Mouse (Mus musculus) thymus, postnatal 36 days (tissue): ENCODE results near the gene Ciao2a.

ENCODE experiments used
- DNase-seq, 2 experiments: peaks; one replicate each; pipeline ENCODE4 v3.0.0; 2022; ENCODE audit warnings: mixed read lengths in 2 of 2

The Ciao2a gene

GRCm38 (mm10) chr9:66120945-66121344, 5.5 kb upstream of the Ciao2a start:
- no peak for DNase-seq

GRCm38 (mm10) chr9:66121421-66121820, 5.0 kb upstream of the Ciao2a start:
- no peak for DNase-seq

- DNase-seq = no peak
Observed at GRCm38 (mm10) chr9:66123648-66124047, 2.8 kb upstream of the Ciao2a start.

GRCm38 (mm10) chr9:66124111-66124531, 2.3 kb upstream of the Ciao2a start:
- no peak for DNase-seq

- peak; percentile 97 to 99 for DNase-seq
Observed at GRCm38 (mm10) chr9:66124681-66125542, 1.5 kb upstream of the Ciao2a start.

- peak in 1 of 2 experiments; percentile 17 for DNase-seq
Observed at GRCm38 (mm10) chr9:66125543-66126455, 612 bp upstream of the Ciao2a start.

GRCm38 (mm10) chr9:66127193-66127546, 759 bp downstream of the Ciao2a start:
- no peak for DNase-seq

- no peak for DNase-seq
Observed at GRCm38 (mm10) chr9:66127884-66128283, 1.5 kb downstream of the Ciao2a start.

- DNase-seq = no peak
Observed at GRCm38 (mm10) chr9:66131466-66131865, 5.1 kb downstream of the Ciao2a start.

GRCm38 (mm10) chr9:66135967-66136366, 9.6 kb downstream of the Ciao2a start:
- DNase-seq = peak; percentile 40 to 47

GRCm38 (mm10) chr9:66138193-66138592, 11.8 kb downstream of the Ciao2a start:
- no peak for DNase-seq

GRCm38 (mm10) chr9:66142265-66142664, 15.9 kb downstream of the Ciao2a start:
- no peak for DNase-seq

GRCm38 (mm10) chr9:66144248-66144647, 17.8 kb downstream of the Ciao2a start:
- DNase-seq = peak; percentile 50 to 64

- no peak for DNase-seq
Observed at GRCm38 (mm10) chr9:66146141-66146540, 19.7 kb downstream of the Ciao2a start.

- DNase-seq = no peak
Observed at GRCm38 (mm10) chr9:66152011-66152410, 25.6 kb downstream of the Ciao2a start.

GRCm38 (mm10) chr9:66153594-66153993, 27.2 kb downstream of the Ciao2a start:
- DNase-seq = no peak

- DNase-seq = no peak
Observed at GRCm38 (mm10) chr9:66154013-66154412, 27.6 kb downstream of the Ciao2a start.

- no peak for DNase-seq
Observed at GRCm38 (mm10) chr9:66155534-66155933, 29.1 kb downstream of the Ciao2a start.

- peak; percentile 60 to 68 for DNase-seq
Observed at GRCm38 (mm10) chr9:66157958-66158830, 31.8 kb downstream of the Ciao2a start, which contains the start of gene Dapk2. Dapk2 (plus strand) TSS chr9:66158223.

GRCm38 (mm10) chr9:66158885-66159430, 32.5 kb downstream of the Ciao2a start:
- DNase-seq = no peak

- no peak for DNase-seq
Observed at GRCm38 (mm10) chr9:66160155-66160554, 33.7 kb downstream of the Ciao2a start.

- DNase-seq = no peak
Observed at GRCm38 (mm10) chr9:66162995-66163394, 36.6 kb downstream of the Ciao2a start.
